Mouse (Mus musculus) embryo, embryonic 9.5 days (tissue): Measurements from ENCODE around the gene Pprc1.

Experiments used
- DNase-seq: peaks from one replicate; pipeline ENCODE4 v3.0.0-alpha.2; 2017; ENCODE audit errors: extremely low spot score

The Pprc1 gene

DNA sequence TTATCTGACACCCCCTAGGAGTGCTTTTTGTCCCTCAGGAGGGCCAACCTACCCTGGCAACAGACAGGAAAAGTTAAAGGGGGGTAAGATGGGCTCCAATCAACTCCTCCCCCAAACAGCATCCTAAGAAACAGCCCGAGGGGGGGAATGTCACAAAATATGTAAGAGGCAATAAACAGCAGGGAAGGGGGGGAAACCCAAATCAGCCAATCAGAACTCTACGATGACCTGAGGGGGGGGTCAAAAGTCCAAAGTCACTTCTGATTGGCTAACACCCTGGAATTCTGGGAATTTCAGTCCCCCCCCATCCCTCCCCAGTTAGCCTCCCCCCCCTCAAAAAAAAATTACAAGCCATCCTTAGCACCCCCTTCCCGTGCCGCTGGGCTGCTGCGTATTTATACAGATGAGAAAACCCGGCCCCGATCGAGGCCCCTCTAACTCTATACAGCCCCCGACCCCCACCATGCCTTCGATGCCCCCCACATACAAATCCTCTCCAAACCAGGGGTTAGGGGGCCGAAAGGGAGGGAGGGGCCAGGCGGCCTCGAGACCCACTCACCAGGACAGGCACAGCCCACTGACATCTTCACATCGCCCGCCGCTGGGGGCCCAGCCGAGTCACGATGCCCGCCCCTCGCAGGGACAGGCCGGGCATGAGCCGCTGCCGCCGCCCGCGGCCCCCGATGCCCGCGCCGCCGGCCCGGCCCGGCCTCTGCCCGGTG is at the start of gene Pprc1:
Gene Pprc1 (plus strand): TSS at position 616 of the 722 bp plus-strand sequence.
- peak; percentile 62 for DNase-seq

- DNase-seq: no peak
Measured at GRCm38 (mm10) chr19:45997365-45997764, 47.3 kb upstream of the Pprc1 start.

DNA sequence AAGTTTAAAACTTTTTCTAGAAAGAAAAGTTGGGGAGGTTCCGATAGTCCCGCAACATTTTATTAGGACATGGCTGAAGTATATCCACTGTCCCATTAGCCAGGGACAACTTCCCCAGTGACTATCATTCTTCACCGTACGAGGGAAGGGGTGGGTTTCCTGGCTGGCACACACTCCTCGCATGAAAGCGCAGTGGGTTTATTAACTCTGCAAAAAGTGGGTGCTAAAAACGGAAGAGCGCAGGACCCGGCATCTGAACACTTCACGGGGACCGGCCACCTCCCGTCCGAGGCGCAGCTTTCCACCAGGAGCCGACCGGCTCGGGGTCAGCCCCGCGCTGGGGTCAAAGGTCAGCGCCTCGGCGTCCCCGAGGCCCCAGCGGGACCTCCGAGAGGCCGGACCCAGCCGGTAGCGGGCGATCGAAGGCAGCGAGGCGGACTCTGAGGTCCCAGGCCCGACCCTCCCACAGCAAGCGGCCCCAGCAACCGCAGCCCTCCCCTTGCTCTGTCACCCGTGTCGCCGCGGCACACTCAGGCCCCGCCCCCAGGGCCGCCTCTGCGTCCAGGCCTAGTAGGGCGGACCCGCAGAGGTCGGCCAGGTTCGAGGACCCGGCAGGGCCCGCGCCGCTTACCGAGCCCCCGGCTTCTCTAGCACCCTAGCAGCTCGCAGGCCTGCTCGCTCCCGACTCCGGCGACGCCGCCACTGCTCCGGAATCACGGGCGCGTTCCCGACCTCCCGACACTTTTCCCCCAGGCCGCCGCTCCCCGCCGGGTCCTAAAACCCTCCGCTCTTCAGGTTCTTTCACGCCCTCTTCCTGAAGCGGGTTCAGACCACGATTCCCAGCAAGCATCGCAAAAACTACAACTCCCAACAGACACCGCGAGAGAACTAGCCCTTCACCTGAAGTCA is 46.6 kb upstream of the Pprc1 start, which contains the start of gene Armh3:
Gene Armh3 (minus strand): TSS at position 704 of the 909 bp plus-strand sequence.
- DNase-seq: peak; percentile 95

DNA sequence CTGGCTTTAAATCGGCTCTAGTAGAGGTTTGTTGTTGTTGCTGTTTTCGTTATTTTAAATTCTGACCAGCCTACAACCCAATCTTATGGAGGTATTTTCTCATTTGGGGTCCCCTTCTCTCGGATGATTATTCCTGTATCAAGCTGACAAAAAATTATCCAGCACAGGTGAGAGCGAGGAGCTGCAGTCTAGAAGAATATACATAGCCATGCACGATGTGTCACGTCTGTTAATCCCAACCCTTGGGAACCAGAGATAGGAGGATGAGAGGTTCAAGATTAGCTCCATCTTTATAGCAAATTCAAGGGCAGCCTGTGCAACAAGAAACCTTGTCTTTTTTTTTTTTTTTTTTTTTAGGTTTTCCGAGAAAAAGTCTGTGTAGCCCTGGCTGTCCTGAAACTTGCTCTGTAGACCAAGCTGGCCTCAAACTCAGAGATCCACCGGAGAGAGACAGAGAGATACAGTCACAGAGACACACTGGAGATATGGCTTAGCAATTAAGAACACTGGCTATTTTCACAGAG is 45.9 kb upstream of the Pprc1 start:
- no peak for DNase-seq

DNA sequence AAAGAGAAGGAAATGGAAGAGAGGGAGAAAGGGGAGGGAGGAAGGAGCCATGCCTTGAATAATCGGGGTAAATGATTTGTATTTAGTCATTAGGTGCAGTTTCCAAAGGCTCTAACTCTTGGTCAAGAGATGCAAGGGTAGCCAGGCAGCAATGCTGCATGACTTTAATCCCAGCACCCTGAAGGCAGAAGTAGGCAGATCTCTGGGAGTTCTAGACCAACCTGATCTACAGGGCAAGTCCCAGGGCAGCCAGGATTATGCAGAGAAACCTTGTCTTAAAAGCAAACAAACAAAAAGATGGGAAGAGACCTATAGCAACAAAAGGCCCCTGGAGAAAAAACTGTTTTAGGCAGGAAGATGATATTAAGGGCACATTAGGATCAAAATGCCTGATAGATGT is 45.3 kb upstream of the Pprc1 start:
- no peak for DNase-seq

DNA sequence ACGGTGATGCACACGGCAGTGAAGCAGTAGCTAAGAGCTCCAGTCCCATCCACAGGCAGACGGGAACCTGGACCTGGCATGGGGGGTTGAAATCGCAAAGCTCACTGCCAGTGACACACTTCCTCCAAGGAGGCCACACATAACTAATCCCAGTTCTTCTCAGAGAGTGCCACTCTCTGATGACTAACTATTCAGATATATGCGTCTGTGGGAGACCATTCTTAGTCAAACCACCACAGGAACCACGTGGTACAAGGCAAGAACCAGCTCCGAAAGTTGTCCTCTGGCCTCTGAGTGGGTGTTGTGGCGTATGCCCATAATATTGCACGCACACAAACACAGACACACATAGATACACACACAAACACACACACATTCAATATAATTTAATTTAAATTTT is 42.4 kb upstream of the Pprc1 start:
- no peak for DNase-seq

GRCm38 (mm10) chr19:46003371-46004226 is 41.1 kb upstream of the Pprc1 start, which contains the start of gene Hps6:
Gene Hps6 (plus strand): TSS chr19:46003508.
- peak; percentile 77 for DNase-seq

DNA sequence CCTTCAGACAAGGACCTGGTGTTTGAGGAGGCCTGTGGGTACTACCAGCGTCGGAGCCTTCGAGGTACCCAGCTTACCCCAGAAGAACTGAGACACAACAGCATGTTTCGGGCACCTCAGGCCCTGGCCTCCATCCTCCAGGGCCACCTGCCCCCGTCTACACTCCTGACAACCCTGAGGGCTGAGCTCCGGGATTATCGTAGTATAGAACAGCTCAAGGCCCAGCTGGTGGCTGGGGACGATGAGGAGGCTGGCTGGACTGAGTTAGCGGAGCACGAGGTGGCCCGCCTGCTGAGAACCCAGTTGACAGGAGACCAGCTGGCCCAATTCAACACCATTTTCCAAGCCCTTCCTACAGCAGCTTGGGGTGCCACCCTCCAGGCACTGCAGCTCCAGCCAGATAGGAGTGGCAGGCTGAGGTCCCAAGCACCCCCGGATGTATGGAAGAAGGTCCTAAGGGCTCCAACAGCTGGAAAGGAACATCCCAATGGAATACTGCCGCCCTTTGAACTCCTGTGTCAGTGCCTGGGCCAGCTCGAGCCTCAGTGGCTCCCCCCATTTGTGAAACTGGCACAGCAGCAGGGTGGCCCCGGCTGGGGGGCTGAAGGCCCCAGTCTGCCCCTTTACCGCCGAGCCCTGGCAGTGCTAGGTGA is 39.7 kb upstream of the Pprc1 start:
- DNase-seq: no peak

DNA sequence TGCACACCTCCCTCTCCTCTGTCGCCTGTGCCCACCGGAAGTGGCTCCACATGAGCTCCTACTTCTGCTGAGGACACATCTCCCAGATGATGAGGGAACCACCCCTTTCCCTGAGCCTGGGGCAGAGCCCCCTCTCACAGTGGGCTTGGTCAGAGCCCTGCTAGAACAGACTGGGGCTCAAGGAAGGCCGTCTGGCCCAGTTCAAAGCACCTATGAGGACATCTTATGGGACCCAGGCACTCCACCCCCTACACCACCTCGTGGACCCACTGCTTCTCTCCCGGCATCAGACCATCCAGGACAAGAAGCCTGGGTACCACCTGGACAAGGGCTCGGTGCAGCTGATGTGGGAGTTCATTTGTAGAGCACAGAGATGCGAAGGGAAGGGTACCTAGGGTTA is 39.0 kb upstream of the Pprc1 start:
- DNase-seq: no peak

DNA sequence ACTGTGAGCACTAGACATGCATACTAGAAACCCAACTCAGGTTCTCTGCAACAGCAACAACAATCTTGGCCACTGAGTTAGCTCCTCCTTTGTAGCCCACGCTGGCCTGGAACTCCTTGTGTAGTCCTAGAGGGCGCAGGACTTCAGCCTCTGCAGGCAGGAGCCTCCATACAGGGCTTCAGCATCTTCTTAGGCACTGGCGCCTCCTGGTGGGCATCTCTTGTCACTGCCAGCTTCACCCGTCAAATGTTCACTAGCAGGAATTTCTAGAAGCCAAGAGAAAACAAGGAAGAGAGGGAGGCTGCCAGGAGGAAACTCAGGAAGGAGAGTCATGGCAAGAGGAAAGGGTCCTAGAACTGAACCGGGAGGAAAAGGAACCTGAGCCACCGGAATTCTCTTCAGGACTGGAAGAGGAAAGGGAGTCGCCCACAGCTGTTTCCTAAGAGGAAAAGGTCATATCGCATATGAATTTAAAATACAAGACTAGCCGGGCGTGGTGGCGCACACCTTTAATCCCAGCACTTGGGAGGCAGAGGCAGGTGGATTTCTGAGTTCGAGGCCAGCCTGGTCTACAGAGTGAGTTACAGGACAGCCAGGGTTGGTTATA is 30.0 kb upstream of the Pprc1 start:
- DNase-seq: peak; percentile 85

DNA sequence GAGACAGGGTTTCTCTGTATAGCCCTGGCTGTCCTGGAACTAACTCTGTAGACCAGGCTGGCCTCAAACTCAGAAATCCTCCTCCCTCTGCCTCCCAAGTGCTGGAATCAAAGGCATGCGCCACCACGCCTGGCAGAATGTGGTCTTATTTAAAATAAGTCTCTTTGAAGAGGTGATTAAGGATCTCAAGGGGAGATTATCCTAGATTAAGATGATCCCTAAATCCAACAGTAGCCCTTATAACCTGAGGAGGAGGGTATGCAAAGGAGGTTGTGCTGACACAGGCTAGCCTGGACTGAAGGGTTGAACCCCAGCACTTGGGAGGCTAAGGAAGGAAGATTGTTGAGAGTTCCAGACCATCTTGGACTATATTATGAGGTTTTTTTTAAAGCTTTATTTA is 28.7 kb upstream of the Pprc1 start:
- DNase-seq: no peak

DNA sequence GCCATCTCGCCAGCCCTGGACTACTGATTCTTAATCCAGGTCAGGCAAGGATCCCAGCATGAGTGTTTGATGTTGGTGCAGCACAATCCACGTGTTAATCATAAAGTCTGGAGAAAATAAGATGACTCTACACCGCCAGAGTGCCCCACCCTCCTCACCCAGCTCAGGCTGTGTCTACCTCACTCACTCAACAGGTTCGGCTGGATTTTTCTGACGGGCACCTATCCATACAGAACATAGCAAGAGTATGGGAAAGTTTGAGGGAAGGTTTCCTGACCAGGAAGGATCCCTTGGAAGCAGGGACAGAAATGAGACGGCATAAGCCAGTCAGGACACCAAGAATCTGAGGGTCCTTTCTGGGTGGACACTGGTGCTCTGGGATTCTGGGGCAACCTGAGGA is 19.7 kb upstream of the Pprc1 start:
- no peak for DNase-seq

DNA sequence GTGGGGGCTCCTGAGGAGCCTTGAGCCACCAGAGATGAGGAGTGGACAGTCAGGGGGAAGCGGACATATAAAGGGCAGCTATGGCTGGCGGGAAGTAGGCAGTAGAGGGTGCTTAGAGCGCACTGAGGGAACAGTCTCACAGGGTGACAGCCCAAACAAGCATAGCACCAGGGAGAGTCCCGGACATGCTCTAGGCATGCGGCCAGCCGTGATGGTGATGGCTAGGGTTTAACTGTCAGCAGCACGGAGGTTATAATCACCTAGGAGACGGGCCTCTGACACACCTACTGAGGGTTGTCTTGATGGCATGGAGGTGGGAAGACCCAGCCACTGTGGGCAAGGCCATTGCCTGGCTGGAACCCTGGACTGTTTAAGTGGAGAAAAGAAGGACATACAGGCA is 18.1 kb upstream of the Pprc1 start:
- no peak for DNase-seq

GRCm38 (mm10) chr19:46028747-46029320 is 15.9 kb upstream of the Pprc1 start:
- DNase-seq: no peak

GRCm38 (mm10) chr19:46029652-46030051 is 15.0 kb upstream of the Pprc1 start:
- no peak for DNase-seq

- no peak for DNase-seq
Measured at GRCm38 (mm10) chr19:46030196-46030983, 14.3 kb upstream of the Pprc1 start.

DNA sequence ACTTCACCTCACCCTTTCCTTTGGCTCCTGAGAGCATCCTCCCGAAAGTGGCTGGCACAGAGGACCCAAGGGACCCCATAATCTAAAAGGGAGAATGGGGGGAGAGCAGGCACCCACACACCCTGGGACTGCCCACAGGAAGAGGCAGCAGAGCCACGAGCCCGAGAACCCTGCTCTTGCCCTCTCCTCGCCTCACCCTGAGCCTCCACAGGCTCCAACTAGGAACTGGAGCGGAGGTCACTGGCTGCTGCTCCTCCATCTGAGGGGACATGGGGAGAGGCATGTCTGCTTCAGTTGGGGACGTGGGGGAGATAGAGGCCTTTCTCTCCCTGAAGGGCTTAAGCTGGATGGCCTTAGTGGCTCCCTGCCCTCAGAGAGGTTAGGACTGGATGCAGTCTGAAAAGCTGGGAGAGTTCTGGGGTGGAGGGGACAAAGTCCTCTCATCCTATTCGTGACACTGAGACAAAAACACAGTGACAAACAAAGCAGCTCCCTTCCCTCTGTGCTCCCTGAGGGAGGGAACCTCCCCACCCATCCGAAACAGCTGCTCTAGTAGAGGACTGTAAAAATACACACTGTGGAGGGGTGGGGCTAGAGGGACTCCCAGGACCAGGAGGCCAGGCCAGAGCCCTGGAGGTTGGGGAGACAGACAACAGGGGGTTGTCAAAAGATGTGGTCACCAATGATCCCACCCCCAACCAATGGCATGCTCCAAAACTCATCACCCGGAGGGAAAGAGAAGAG is 12.8 kb upstream of the Pprc1 start:
- DNase-seq: no peak

GRCm38 (mm10) chr19:46032731-46033510 is 11.8 kb upstream of the Pprc1 start:
- DNase-seq: no peak
